Mouse (Mus musculus) G1E-ER4 (cell line): Measurements from ENCODE around the gene Lmntd2. TPM values are rescaled to one million over a fixed set of nuclear protein-coding genes. Genes with fewer than 3 reads are reported as not detected.

Experiments
- GATA1 ChIP-seq: IDR thresholded peaks from one replicate; pipeline ENCODE4 v1.8.0; 2012; ENCODE audit warnings: low read length, inconsistent platforms
- polyA plus RNA-seq: library from polyadenylated mRNA; stranded (reverse); fragments of >175 nt; gene quantifications from 2 replicates; pipeline ENCODE4 v1.2.3, GENCODE M21; 2012

Gene Lmntd2
- polyA plus RNA-seq, 1 experiment: 0.10 TPM

- TF ChIP-seq GATA1: no peak
Measured at GRCm38 (mm10) chr7:141219558-141220099, 5.7 kb upstream of the Lmntd2 start.

GRCm38 (mm10) chr7:141218557-141219133 lies 4.8 kb upstream of the Lmntd2 start:
- TF ChIP-seq GATA1: no peak

GRCm38 (mm10) chr7:141218141-141218540 lies 4.3 kb upstream of the Lmntd2 start:
- no peak for TF ChIP-seq GATA1

- no peak for TF ChIP-seq GATA1
Measured at GRCm38 (mm10) chr7:141217343-141218013, 3.6 kb upstream of the Lmntd2 start.

GRCm38 (mm10) chr7:141216894-141217293 lies 3.0 kb upstream of the Lmntd2 start:
- TF ChIP-seq GATA1: no peak

GRCm38 (mm10) chr7:141215880-141216733 lies 2.2 kb upstream of the Lmntd2 start:
- TF ChIP-seq GATA1: no peak

GRCm38 (mm10) chr7:141215101-141215879 lies 1.4 kb upstream of the Lmntd2 start, which contains the start of gene Rassf7:
Gene Rassf7, plus strand, starts transcription at chr7:141215860.
- no peak for TF ChIP-seq GATA1

- no peak for TF ChIP-seq GATA1
Measured at GRCm38 (mm10) chr7:141214310-141214709, 430 bp upstream of the Lmntd2 start.

- no peak for TF ChIP-seq GATA1
Measured at GRCm38 (mm10) chr7:141213133-141213532, 747 bp downstream of the Lmntd2 start.

- TF ChIP-seq GATA1: no peak
Measured at GRCm38 (mm10) chr7:141210606-141211131, 3.2 kb downstream of the Lmntd2 start.

GRCm38 (mm10) chr7:141210137-141210536 lies 3.7 kb downstream of the Lmntd2 start:
- no peak for TF ChIP-seq GATA1

- no peak for TF ChIP-seq GATA1
Measured at GRCm38 (mm10) chr7:141209526-141209925, 4.4 kb downstream of the Lmntd2 start.

- no peak for TF ChIP-seq GATA1
Measured at GRCm38 (mm10) chr7:141206182-141206937, 7.5 kb downstream of the Lmntd2 start.

- no peak for TF ChIP-seq GATA1
Measured at GRCm38 (mm10) chr7:141205504-141205903, 8.4 kb downstream of the Lmntd2 start.
